ENCODE assay signal across 9 mouse cellular contexts in genomic region chr11:87085461-87085860, GRCm38 (mm10). TPM values are rescaled to one million over a fixed set of nuclear protein-coding genes. Genes with fewer than 3 reads are reported as not detected.
A peak's percentile ranks its signal among the peaks of the same experiment; 100 is the strongest.
DNase-seq lines count a peak whose midpoint lies in the region; ATAC-seq and TF ChIP-seq lines count a peak whose summit lies in the region.
"Had no signal": no experiment of that assay in that cellular context is flagged by ENCODE, and none has a peak within 500 bp of the region (broad histone marks: within the 10 kb centered on the region; RNA-seq: fewer than 3 reads in every experiment).

No protein-coding gene starts in this region.

- no peak for DNase-seq in kidney, adult 2 months
- no peak for DNase-seq in kidney, adult 8-10 months
- DNase-seq in Muller cell, postnatal 12 days (ENCODE audit: inconsistent ontology term): no peak
- DNase-seq in T-cell, adult 2 months (ENCODE audit: low spot score): no peak
- DNase-seq in frontal cortex, postnatal 14 days (ENCODE audit: low spot score in 2 of 2): no peak

- no peak overlapping the region for H3K27ac ChIP-seq in kidney, adult 2 months (ENCODE audit: insufficient read depth, low read depth, low read length)
- no peak overlapping the region for H3K27ac ChIP-seq in cortical plate, adult 2 months (ENCODE audit: insufficient read depth, low read length)
- no peak overlapping the region for H3K27ac ChIP-seq in hindbrain, embryonic 16.5 days (ENCODE audit: low read depth, low read length)
- H3K27ac ChIP-seq in midbrain, embryonic 16.5 days (ENCODE audit: low read length): no peak overlapping the region

- H3K4me1 ChIP-seq in kidney, adult 2 months (ENCODE audit: control insufficient read depth, insufficient read depth, low read length): peaks cover 17% of the 10 kb centered on the region; the same call in 1 of the 2 replicates
- peaks cover 10% of the 10 kb centered on the region for H3K4me1 ChIP-seq in cortical plate, adult 2 months (ENCODE audit: control insufficient read depth, insufficient read depth, low read length)
- peaks cover 24% of the 10 kb centered on the region for H3K4me1 ChIP-seq in hindbrain, embryonic 16.5 days (ENCODE audit: control insufficient read depth, insufficient read depth, low read depth, low read length)
- peaks cover 28% of the 10 kb centered on the region for H3K4me1 ChIP-seq in midbrain, embryonic 16.5 days (ENCODE audit: control insufficient read depth, insufficient read depth, low read length)

- no peak overlapping the region; the same call in 1 of the 2 replicates for H3K9ac ChIP-seq in hindbrain, embryonic 16.5 days (ENCODE audit: low read depth, low read length)
- no peak overlapping the region for H3K9ac ChIP-seq in midbrain, embryonic 16.5 days (ENCODE audit: low read depth, low read length)

- no peaks in the 10 kb centered on the region for H3K27me3 ChIP-seq in kidney, adult 2 months (replicated peaks; ENCODE audit: control insufficient read depth, insufficient read depth, low read length)
- H3K27me3 ChIP-seq in hindbrain, embryonic 16.5 days (replicated peaks; ENCODE audit: control insufficient read depth, insufficient read depth, low read length): no peaks in the 10 kb centered on the region
- H3K27me3 ChIP-seq in midbrain, embryonic 16.5 days (ENCODE audit: control insufficient read depth, insufficient read depth, low read depth, low read length): no peaks in the 10 kb centered on the region
- H3K27me3 ChIP-seq: Patski had no signal

- peak overlapping the region; percentile 81; the same call in 1 of the 2 replicates for H3K4me3 ChIP-seq in kidney, adult 2 months (ENCODE audit: insufficient read depth, low read depth, low read length)
- H3K4me3 ChIP-seq in cortical plate, adult 2 months (ENCODE audit: insufficient read depth, low read length): peak overlapping the region; percentile 86; the same call in 1 of the 2 replicates
- H3K4me3 ChIP-seq in hindbrain, embryonic 16.5 days (ENCODE audit: low read length): peak overlapping the region; percentile 78
- peak overlapping the region; percentile 90 for H3K4me3 ChIP-seq in midbrain, embryonic 16.5 days (ENCODE audit: low read depth, low read length)

- WGBS in kidney, adult 2 months: 85% methylated on average over 13 of the region's 13 CpGs
- WGBS in hindbrain, embryonic 16.5 days: 92% methylated on average over 13 of the region's 13 CpGs
- 91% methylated on average over 13 of the region's 13 CpGs for WGBS in midbrain, embryonic 16.5 days

- H3K9me3 ChIP-seq in hindbrain, embryonic 16.5 days (ENCODE audit: control insufficient read depth, low read length): no peaks in the 10 kb centered on the region
- H3K9me3 ChIP-seq in midbrain, embryonic 16.5 days (replicated peaks; ENCODE audit: control insufficient read depth, low read length, poor library complexity, severe bottlenecking): no peaks in the 10 kb centered on the region

- H3K4me2 ChIP-seq in hindbrain, embryonic 16.5 days (ENCODE audit: low read length): peak overlapping the region; percentile 91
- peak overlapping the region; percentile 88 for H3K4me2 ChIP-seq in midbrain, embryonic 16.5 days (ENCODE audit: low read length)

- no peak for TF ChIP-seq CTCF in kidney, adult 2 months (conservative IDR thresholded peaks at IDR 0.05; ENCODE audit: insufficient read depth, insufficient read length, low read depth, low read length)
- no peak for TF ChIP-seq CTCF in cortical plate, adult 2 months (IDR thresholded peaks at IDR 0.05; ENCODE audit: extremely low read depth, insufficient read depth, low read length)

- ATAC-seq in hindbrain, embryonic 16.5 days: no peak
- no peak for ATAC-seq in midbrain, embryonic 16.5 days
- ATAC-seq: Patski had no signal

- H3K36me3 ChIP-seq in kidney, adult 2 months (ENCODE audit: control insufficient read depth, insufficient read depth, low read length): no peaks in the 10 kb centered on the region; the same call in 1 of the 2 replicates
- peaks cover 10% of the 10 kb centered on the region for H3K36me3 ChIP-seq in hindbrain, embryonic 16.5 days (ENCODE audit: control insufficient read depth, insufficient read depth, low read length)
- peaks cover 14% of the 10 kb centered on the region for H3K36me3 ChIP-seq in midbrain, embryonic 16.5 days (ENCODE audit: control insufficient read depth, insufficient read depth, low read length)

- TF ChIP-seq POLR2A in kidney, adult 2 months (IDR thresholded peaks at IDR 0.05; ENCODE audit: low read depth, low read length): no peak
- TF ChIP-seq POLR2A in cortical plate, adult 2 months (IDR thresholded peaks at IDR 0.05; ENCODE audit: extremely low read depth, insufficient read depth, low read length): no peak

RNA-seq across cellular contexts. Expression of gene Smg8, which starts 1.1 kb away (rescaled TPM):
- 6.8 and 7.7 TPM in 2 replicates for polyA plus RNA-seq in kidney, adult 2 months (2012; rRNA removed)
- 10.2 and 10.6 TPM in 2 replicates for polyA plus RNA-seq in cortical plate, adult 2 months (2012; rRNA removed)
- 20.7 and 22.7 TPM in 2 replicates for polyA plus RNA-seq in hindbrain, embryonic 16.5 days (2015; fragmentation: Nextera tagmentation; extraction: Ambion mirVana)
- polyA plus RNA-seq in midbrain, embryonic 16.5 days (2015; fragmentation: Nextera tagmentation; extraction: Ambion mirVana): 22.3 and 23.1 TPM in 2 replicates

RNA-seq across cellular contexts. Expression of gene Gdpd1, which starts 11.6 kb away (rescaled TPM):
- polyA plus RNA-seq in kidney, adult 2 months (2012; rRNA removed): 1.3 and 1.7 TPM in 2 replicates
- polyA plus RNA-seq in cortical plate, adult 2 months (2012; rRNA removed): 34.6 and 34.9 TPM in 2 replicates
- 165 and 167 TPM in 2 replicates for polyA plus RNA-seq in hindbrain, embryonic 16.5 days (2015; fragmentation: Nextera tagmentation; extraction: Ambion mirVana)
- 177 and 178 TPM in 2 replicates for polyA plus RNA-seq in midbrain, embryonic 16.5 days (2015; fragmentation: Nextera tagmentation; extraction: Ambion mirVana)

RNA-seq across cellular contexts. Expression of gene Prr11, which starts 23.0 kb away (rescaled TPM):
- polyA plus RNA-seq in kidney, adult 2 months (2012; rRNA removed): 0.08 and 0.17 TPM in 2 replicates
- 0.38 and 0.69 TPM in 2 replicates for polyA plus RNA-seq in cortical plate, adult 2 months (2012; rRNA removed)
- 1.8 and 2.9 TPM in 2 replicates for polyA plus RNA-seq in hindbrain, embryonic 16.5 days (2015; fragmentation: Nextera tagmentation; extraction: Ambion mirVana)
- 1.5 and 1.7 TPM in 2 replicates for polyA plus RNA-seq in midbrain, embryonic 16.5 days (2015; fragmentation: Nextera tagmentation; extraction: Ambion mirVana)

RNA-seq across cellular contexts. Expression of gene Ska2, which starts 23.6 kb away (rescaled TPM):
- 3.7 and 5.1 TPM in 2 replicates for polyA plus RNA-seq in kidney, adult 2 months (2012; rRNA removed)
- polyA plus RNA-seq in cortical plate, adult 2 months (2012; rRNA removed): 13.9 and 14.8 TPM in 2 replicates
- 35.0 and 38.8 TPM in 2 replicates for polyA plus RNA-seq in hindbrain, embryonic 16.5 days (2015; fragmentation: Nextera tagmentation; extraction: Ambion mirVana)
- 42.4 and 46.9 TPM in 2 replicates for polyA plus RNA-seq in midbrain, embryonic 16.5 days (2015; fragmentation: Nextera tagmentation; extraction: Ambion mirVana)

RNA-seq across cellular contexts. Expression of gene Trim37, which starts 41.4 kb away (rescaled TPM):
- 3.9 and 5.1 TPM in 2 replicates for polyA plus RNA-seq in kidney, adult 2 months (2012; rRNA removed)
- 152 and 156 TPM in 2 replicates for polyA plus RNA-seq in cortical plate, adult 2 months (2012; rRNA removed)
- polyA plus RNA-seq in hindbrain, embryonic 16.5 days (2015; fragmentation: Nextera tagmentation; extraction: Ambion mirVana): 81.1 and 90.4 TPM in 2 replicates
- 89.6 and 93.4 TPM in 2 replicates for polyA plus RNA-seq in midbrain, embryonic 16.5 days (2015; fragmentation: Nextera tagmentation; extraction: Ambion mirVana)

Comparison
In these comparisons a context has a peak if more than half of its experiments do, and no peak if none do; other contexts are left out.
1. RNA of gene Gdpd1, which starts 11.6 kb away (polyA plus RNA-seq): 177 to 178 TPM in midbrain, embryonic 16.5 days, 165 to 167 TPM in hindbrain, embryonic 16.5 days and 34.6 to 34.9 TPM in cortical plate, adult 2 months; 1.3 to 1.7 TPM in kidney, adult 2 months; every median in the first group is over 10 times any median in the second.
2. Peak in every context shown above with its lines, with median percentiles within 50 percentile points of each other: H3K4me3 ChIP-seq.